Mouse (Mus musculus): ENCODE results near the gene L3mbtl3.

- TF ChIP-seq CTCF (IDR thresholded peaks at IDR 0.05; ENCODE audit: low read depth): no peak
- TF ChIP-seq EP300 (IDR thresholded peaks at IDR 0.05; ENCODE audit: low read depth): no peak
Observed at GRCm38 (mm10) chr10:26303485-26303884, 72.3 kb downstream of the L3mbtl3 start.
